Mouse (Mus musculus): ENCODE measurements around the gene 4921504E06Rik.
A peak's percentile ranks its signal among the peaks of the same experiment; 100 is the strongest.

4921504E06Rik gene

GRCm38 (mm10) chr2:19553821-19554592 lies at the start of gene 4921504E06Rik:
4921504E06Rik (minus strand) TSS chr2:19553914.
- peak; percentile 61 for ATAC-seq (ENCODE audit: insufficient number of reproducible peaks, low FRiP score, low TSS enrichment)

- no peak for ATAC-seq (ENCODE audit: insufficient number of reproducible peaks, low FRiP score, low TSS enrichment)
Observed at GRCm38 (mm10) chr2:19601386-19601925, 47.7 kb upstream of the 4921504E06Rik start.

DNA sequence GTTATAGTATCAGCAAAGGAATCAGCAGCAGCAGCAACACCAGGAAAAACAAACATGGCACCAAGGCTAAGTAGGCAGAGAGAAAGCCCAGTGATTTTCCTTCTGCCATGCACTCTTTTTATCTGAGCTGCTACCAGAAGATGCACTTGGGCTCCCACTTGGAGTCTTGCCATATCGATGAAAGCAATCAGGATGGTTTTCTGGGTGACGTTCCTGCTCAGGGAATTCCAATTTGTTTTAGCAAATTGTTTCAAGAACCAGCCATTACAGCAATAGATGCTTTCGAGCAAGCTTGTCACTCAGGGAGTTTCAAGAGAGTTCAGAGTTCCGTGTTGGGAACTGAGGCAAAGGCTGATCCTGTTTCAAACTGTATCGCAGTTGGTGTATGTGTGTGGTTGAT lies 47.1 kb upstream of the 4921504E06Rik start:
- no peak for ATAC-seq (ENCODE audit: insufficient number of reproducible peaks, low FRiP score, low TSS enrichment)

- ATAC-seq (ENCODE audit: insufficient number of reproducible peaks, low FRiP score, low TSS enrichment) = no peak
Observed at GRCm38 (mm10) chr2:19599801-19600200, 46.1 kb upstream of the 4921504E06Rik start.

- no peak for ATAC-seq (ENCODE audit: insufficient number of reproducible peaks, low FRiP score, low TSS enrichment)
Observed at GRCm38 (mm10) chr2:19596988-19597387, 43.3 kb upstream of the 4921504E06Rik start.

DNA sequence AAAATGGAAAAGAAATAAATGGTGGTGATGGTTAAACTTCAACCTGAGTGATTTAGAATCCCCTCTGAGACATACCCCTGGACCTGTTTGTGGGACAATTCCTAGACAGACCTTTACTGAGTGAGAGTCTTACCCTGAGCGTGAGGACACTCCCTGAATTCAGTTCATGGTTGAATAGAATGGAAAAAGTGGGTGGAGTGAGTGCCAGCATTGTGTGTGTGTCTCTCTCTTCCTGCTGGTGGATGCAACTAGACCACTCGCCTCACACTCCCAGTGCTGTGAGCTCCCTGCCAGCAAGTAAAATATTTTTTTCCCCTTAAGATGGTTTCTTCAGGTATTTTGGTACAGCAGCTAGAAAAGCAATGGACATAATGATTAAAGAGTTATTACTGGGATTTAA lies 42.7 kb upstream of the 4921504E06Rik start:
- no peak for ATAC-seq (ENCODE audit: insufficient number of reproducible peaks, low FRiP score, low TSS enrichment)

DNA sequence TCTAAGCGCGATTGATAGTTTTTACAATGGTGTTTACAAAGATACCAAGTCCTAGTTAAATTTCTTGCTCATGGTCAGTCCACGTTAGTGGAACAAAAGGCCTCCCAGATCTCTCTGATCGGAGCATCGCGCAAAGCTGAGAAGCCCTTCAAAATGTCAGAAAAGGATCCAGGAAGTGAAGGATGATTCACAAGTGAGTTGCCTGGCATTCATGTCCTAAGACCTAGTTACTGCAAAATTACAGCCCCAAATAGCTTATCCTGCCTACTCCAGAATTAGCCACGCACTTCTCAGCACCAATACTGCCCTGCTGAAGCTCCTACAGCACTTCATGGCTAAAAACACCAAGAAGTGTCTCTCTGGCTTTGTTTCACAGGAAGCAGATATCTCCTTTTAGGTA lies 41.1 kb upstream of the 4921504E06Rik start:
- ATAC-seq (ENCODE audit: insufficient number of reproducible peaks, low FRiP score, low TSS enrichment) = no peak

DNA sequence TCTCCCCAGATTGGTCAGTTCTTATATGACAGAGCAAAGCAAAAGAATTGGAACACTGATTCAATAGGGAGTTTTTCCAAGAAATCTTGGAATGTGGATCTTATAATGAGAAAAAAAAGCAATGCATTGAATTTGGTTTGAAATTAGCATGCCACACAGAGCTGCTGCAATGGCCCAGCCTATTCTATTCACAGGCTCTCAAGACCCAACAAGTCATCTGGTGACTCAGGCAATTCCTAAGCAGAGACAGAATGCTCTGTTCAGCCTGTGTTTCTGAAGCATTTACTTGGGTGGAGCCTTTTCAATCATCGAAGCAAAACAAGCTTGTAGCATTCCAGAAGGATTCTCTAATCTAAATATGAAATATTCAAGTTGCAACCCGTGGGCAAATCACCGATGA lies 26.1 kb upstream of the 4921504E06Rik start:
- no peak for ATAC-seq (ENCODE audit: insufficient number of reproducible peaks, low FRiP score, low TSS enrichment)

DNA sequence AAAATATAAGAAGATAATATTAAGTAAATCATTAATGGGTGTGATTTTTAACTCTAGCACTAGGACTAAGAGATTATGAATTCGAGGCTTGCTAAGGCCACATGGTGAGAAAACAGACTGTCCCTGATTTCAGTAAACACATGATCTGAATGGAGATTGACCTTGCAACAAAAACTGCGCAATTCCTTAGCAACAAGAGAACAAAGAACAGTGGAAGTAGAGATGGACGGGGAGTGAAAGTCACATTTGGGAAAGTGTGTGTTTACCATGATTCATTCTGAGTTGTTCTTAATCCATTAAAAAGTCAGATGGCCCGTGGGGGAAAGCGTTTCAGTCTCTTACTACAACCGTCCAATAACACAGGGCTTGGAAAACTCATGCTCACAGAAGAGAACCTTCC lies 25.5 kb upstream of the 4921504E06Rik start:
- no peak for ATAC-seq (ENCODE audit: insufficient number of reproducible peaks, low FRiP score, low TSS enrichment)

DNA sequence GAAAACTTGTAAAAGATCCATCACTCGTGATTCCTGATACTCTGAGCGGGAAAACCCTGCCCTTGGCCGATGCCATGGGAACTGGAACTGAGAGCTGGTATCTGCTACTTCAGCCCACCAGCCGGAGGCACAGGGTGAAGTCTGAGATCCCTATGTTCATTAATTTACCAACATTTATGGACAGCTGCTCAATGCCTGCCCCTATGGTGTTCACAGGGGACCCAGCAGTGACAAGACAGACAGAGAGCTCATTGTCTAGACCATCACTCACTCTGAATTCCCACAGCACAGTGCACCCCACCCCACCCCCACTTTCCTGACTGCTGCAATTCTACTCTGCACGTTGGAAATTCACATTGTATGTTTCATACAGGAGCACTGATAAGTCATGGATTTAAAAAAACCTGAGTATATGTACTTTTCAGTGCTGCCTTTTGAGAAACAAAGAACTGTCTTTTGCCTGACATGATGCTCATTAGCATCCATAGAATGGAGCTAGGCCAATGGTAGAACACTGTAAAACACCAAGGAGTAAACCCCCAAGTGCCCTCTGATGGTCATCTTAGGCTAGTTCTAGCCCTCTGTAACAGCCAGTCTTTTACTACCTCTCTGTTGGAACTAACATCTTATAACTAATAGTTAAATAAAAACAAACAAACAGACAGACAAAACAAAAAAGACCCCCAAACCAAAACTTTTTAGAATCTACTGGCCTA lies 8.6 kb upstream of the 4921504E06Rik start:
- ATAC-seq (ENCODE audit: insufficient number of reproducible peaks, low FRiP score, low TSS enrichment) = no peak

- no peak for ATAC-seq (ENCODE audit: insufficient number of reproducible peaks, low FRiP score, low TSS enrichment)
Observed at GRCm38 (mm10) chr2:19560654-19561053, 6.9 kb upstream of the 4921504E06Rik start.

DNA sequence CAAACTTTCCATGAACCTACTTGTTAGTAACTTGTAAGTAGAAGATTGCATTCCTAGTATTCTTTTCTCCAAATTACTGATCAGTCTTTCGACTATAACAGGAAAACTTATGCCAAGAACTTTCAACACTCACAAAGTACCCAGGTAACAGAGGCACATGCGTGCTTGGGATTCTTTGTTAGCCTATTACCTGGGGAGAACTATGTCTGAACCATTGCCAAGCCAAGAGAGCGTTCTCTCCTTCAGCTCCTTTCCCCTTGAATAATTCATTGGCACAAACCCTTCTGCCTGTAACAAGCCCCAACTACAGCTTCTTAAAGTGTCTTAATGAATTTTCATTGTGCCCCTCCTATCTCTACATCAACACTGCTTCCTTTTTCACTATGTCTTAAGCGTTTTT lies 6.4 kb upstream of the 4921504E06Rik start:
- ATAC-seq (ENCODE audit: insufficient number of reproducible peaks, low FRiP score, low TSS enrichment) = no peak

GRCm38 (mm10) chr2:19551396-19551795 lies 2.3 kb downstream of the 4921504E06Rik start:
- no peak for ATAC-seq (ENCODE audit: insufficient number of reproducible peaks, low FRiP score, low TSS enrichment)

GRCm38 (mm10) chr2:19540906-19541305 lies 12.8 kb downstream of the 4921504E06Rik start:
- no peak for ATAC-seq (ENCODE audit: insufficient number of reproducible peaks, low FRiP score, low TSS enrichment)

- no peak for ATAC-seq (ENCODE audit: insufficient number of reproducible peaks, low FRiP score, low TSS enrichment)
Observed at GRCm38 (mm10) chr2:19529428-19529827, 24.3 kb downstream of the 4921504E06Rik start.

DNA sequence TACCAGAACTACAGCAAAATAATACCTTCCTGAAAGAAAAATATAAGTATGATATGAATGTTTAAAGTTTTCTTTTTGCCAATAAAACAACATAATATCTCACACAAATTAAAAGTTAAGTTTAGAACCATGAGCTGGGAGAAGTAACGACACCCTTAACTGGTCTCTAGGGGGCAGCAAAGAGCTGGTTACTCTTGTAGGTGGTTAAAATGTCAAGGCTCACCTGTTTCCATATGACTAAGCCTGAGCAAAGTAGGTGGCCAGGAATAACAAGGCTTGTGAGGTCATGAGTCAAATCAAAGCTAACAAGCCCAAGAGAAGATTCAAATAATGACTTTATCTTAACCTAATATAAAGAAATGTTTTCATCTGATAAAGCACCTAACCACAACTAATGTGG lies 24.9 kb downstream of the 4921504E06Rik start:
- ATAC-seq (ENCODE audit: insufficient number of reproducible peaks, low FRiP score, low TSS enrichment) = peak; percentile 56; the same call in 1 of the 2 replicates

DNA sequence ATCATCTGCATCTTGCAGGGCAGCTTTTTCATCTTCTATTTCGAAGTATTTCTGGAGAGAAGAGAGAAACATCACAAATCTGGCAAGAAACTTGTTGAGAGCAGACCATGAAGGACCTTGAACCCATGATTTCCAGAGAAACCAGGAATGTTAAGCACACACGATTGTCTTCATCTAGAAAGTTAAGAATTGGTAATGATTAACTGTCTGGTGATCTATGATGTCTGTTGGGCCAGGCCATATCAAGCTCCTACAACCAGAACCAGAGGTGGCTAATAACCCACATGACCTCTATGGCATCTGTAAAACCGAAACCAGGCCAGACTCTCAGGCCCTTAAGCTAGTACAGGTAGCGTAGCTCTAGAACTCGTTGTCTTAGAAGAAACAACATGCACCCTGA lies 29.6 kb downstream of the 4921504E06Rik start:
- ATAC-seq (ENCODE audit: insufficient number of reproducible peaks, low FRiP score, low TSS enrichment) = no peak

DNA sequence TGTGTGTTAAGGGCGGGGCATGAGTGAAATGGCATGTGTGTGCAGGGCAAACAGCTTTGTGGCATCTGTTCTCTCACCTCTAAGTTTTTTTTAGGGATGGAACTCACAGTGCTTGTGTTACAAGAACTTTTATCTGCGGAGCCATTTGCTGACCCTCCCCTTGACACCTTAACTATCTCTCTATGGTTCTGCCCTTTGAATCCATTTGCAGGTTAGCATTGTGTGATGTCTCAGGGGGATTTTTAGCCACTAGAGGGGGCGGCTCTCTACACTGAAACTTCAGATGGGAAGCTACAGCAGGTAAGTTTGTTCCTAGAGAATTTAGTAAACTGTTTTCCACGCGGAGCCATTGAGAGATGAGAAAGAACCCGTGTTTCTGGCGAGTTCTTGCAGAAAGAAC lies 32.1 kb downstream of the 4921504E06Rik start:
- ATAC-seq (ENCODE audit: insufficient number of reproducible peaks, low FRiP score, low TSS enrichment) = no peak

- ATAC-seq (ENCODE audit: insufficient number of reproducible peaks, low FRiP score, low TSS enrichment) = no peak
Observed at GRCm38 (mm10) chr2:19520617-19521016, 33.1 kb downstream of the 4921504E06Rik start.

DNA sequence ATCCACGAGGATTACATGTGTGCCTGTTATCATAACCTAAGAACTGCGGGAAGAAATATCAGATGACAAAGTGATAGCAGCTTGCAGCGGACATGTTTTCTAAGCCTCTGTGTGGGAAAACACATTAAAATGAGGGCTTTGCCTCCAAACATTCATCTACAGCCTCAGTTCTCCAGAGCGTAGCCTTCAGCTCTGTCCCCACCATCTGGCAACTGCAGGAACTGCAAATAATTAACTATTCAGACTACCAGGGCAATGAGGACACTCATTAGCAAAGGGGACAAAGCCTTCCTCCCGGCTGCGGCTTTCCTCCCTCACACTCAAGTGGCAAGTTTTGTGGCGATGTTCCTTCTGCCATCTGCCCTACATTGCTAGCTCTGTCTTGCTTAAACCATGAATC lies 33.9 kb downstream of the 4921504E06Rik start:
- peak; percentile 82 for ATAC-seq (ENCODE audit: insufficient number of reproducible peaks, low FRiP score, low TSS enrichment)

- no peak for ATAC-seq (ENCODE audit: insufficient number of reproducible peaks, low FRiP score, low TSS enrichment)
Observed at GRCm38 (mm10) chr2:19517952-19518351, 35.8 kb downstream of the 4921504E06Rik start.
